Mouse (Mus musculus): Measurements from ENCODE around the gene Gng3.

Gene Gng3

GRCm38 (mm10) chr19:8844371-8845129, 5.6 kb upstream of the Gng3 start:
- 34% methylated on average over 5 of the region's 5 CpGs for WGBS

DNA sequence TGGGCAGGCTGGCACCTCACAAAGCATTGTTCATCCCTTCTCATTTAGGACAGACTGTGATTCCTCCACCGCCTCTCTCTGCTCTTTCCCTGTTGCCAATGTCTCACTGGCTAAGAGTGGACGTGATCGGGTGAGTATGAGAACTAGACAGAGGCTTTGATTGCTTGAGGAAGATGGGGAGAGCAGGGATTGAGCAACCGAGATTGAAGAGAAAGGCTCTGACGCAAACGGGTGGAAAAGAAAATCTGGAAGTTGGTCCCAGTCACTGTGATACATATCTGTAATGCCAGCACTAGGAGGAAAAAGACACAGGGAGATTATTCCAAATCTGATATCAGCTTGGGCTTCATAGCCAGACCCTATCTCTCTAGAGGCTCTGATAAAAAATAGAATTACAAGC, 4.0 kb upstream of the Gng3 start:
- WGBS = 72% methylated on average over 6 of the region's 6 CpGs

- 66% methylated on average over 7 of the region's 7 CpGs for WGBS
Observed at GRCm38 (mm10) chr19:8841012-8841411, 2.0 kb upstream of the Gng3 start.

- 11% methylated on average over 29 of the region's 29 CpGs for WGBS
Observed at GRCm38 (mm10) chr19:8839908-8840791, 1.2 kb upstream of the Gng3 start.

DNA sequence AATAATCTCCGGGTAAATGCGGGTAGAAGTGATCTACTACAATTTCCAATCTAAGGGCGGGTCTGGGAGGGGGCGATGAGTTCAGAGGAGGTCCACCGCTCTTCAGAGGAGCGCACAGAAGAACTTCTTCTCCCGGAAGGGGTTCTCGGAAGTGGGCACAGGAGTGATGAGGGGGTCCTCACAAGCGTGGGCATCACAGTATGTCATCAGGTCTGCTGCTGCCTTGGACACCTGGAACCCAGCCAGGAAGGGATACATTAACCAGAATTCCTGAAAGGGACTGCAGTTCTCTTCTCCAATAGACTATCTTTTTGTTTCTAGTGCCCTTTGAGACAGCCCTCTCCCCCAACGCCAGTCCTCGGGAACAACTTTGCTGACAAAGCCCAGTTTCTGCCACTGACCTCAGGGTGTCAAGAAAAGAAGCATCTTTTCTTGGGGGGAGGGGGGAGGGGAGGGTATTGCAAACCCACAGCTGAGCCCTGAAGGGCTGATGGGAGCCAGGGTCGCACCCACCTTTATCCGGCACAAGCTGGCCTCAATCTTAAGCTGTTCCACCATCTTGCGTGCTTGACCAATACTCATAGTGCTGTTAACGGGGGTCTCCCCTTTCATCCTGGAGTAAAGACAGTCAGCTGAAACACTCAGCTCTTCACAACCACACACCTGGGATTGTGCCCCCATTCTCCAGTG, 808 bp downstream of the Gng3 start:
- 7% methylated on average over 15 of the region's 15 CpGs for WGBS

DNA sequence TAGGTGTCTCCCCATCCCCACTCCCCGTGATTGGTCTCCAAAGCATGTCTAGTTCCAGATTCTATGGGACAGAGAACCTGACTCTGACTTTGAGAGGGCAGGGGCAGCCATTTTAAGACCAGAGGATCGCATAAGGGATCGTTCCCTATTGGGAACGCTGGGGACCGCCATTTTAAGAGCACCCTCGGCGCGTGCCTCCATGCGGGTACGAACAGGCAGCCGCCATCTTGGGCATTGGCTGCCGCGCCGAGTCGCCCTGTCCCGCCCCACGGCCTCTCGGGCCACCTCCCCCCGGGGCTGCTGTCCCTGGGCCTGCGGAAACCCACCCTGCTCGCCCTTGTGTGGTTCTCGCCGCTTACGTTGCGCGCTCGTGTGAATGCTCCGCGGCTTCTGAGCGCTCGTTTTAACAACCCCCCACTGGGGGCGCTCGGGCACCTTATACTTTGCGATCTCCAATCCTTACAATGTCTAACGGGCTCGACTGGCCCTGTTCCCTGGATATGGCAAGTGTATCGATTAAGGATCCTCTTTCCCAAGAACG, 1.7 kb downstream of the Gng3 start, which contains the start of gene Bscl2:
Gene Bscl2, plus strand, starts transcription at position 217 of the 541 bp plus-strand sequence.
- WGBS = under 1% methylated on average over 38 of the region's 38 CpGs

- 93% methylated on average over 10 of the region's 10 CpGs for WGBS
Observed at GRCm38 (mm10) chr19:8836327-8836726, 2.7 kb downstream of the Gng3 start.

DNA sequence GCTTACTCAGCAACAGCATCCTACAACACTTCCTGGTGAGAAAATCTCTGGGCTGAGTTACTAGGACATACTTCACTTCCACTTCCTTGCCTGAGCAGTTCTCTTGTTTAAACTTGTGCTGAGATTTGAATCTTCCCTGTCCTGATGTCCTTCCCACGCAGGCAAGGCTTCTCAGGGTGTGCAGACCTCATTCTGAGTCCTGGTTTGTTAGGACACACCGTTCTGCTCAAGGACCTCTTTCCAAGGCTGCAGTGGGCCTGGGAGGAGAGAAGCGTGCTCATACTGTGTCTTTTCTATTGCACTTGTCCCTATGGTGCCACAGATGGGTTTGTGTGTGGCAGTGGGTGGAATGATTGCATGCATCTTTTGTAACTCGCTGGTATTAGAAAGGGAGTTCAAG, 6.0 kb downstream of the Gng3 start:
- WGBS = 57% methylated on average over 4 of the region's 4 CpGs

DNA sequence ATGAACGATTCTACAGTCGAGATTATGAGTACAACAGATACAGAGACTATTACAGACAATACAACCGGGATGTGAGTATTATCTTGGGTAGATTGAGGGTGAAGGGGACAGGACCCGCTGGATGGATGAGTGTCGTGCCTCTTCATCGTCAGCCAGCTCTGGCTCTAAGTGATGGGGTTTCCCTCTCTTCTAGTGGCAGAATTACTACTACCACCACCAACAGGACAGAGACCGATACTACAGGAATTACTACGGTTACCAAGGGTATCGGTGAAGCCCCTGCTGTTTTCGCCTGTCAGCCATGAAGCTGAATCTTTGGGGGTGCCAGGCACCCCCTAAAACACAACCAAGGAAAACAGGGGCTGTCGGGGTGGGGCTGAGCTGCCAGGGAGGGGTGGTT, 7.7 kb downstream of the Gng3 start:
- 65% methylated on average over 11 of the region's 11 CpGs for WGBS

DNA sequence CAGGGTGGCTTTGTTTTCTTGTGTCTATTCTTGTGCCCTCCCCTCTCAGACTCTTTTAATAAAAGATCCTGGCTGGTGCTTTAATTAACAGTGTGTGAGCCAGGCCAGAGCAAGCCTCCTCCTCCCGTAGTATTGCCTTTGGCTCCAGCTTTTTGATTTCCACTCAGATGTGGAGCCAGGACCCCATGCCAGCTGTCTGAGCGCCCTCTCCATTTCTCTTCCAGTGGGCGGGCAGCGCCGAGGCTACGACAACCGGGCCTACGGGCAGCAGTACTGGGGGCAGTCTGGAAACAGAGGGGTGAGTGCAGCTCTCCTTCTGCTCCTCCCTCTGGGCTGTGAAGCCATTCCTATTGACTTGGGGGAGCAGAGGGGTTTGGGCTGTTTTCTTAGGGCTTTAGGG, 8.3 kb downstream of the Gng3 start:
- WGBS = 28% methylated on average over 8 of the region's 8 CpGs

GRCm38 (mm10) chr19:8829660-8830059, 9.3 kb downstream of the Gng3 start, which contains the start of gene AC129217.1:
Gene AC129217.1, plus strand, starts transcription at chr19:8829773.
- 69% methylated on average over 8 of the region's 8 CpGs for WGBS

- WGBS = 24% methylated on average over 8 of the region's 8 CpGs
Observed at GRCm38 (mm10) chr19:8822696-8823095, 16.3 kb downstream of the Gng3 start.

GRCm38 (mm10) chr19:8821146-8821545, 17.8 kb downstream of the Gng3 start:
- under 1% methylated on average over 7 of the region's 7 CpGs for WGBS

DNA sequence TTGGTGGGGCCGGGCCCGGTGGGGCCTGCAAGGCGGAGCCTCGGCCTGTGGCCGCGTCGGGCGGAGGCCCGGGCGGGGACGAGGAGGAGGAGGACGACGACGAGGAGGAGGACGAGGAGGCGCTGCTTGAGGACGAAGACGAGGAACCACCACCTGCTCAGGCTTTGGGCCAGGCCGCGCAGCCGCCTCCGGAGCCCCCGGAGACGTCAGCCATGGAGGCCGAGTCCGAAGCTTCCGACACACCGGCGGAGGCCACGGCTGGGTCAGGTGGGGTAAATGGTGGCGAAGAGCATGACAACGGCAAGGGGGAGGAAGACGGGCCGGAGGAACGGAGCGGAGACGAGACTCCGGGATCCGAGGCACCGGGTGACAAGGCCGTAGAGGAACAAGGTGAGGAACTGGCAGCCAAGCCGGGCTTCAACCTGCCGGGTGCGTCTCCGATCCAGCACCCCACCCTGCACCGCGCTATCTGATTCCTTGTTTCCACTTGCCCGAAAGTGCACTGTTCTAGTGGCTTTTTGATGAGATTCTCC, 18.5 kb downstream of the Gng3 start:
- WGBS = under 1% methylated on average over 48 of the region's 48 CpGs

DNA sequence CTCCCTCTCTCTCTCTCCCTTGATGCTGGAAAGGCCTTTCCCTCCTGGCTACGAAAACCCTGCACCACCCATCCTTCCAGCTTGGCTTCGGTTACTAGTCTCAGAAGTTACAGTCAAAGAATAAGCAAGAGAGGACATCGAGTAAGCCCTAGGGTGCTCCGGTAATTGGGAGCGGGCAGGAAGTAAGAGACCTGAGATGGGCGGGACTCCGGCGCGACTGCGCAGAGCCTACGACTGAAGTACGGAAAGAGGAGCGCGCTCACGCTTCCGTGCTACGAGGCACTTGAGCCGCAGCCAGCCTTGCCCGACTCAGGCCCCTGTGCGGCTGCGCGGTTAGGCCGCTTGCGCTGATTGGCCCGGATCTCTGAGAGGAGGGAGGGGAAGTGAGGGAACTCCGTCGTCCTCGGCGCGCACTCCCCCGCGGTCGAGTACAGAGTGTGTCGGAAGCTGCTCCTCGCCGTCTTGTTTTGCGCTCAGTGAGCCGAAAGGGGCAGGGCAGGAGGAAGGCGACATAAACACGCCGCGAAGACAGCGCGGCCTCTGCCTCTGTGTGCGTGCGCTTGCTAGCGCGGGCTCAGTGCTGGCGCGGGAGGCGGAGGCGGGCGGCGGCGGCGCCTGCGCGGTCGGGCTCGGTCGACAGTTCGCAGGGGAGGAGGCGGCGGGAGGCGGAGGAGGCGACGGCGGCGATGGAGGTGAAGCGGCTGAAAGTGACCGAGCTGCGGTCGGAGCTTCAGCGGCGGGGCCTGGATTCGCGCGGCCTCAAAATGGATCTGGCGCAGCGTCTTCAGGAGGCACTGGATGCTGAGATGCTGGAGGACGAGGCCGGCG, 19.2 kb downstream of the Gng3 start, which contains the start of gene Hnrnpul2:
Gene Hnrnpul2, plus strand, starts transcription at position 415 of the 828 bp plus-strand sequence.
- WGBS = under 1% methylated on average over 83 of the region's 83 CpGs

GRCm38 (mm10) chr19:8818801-8819595, 20.0 kb downstream of the Gng3 start, which contains the start of gene Ttc9c:
Gene Ttc9c, minus strand, starts transcription at chr19:8819333.
- under 1% methylated on average over 33 of the region's 33 CpGs for WGBS

DNA sequence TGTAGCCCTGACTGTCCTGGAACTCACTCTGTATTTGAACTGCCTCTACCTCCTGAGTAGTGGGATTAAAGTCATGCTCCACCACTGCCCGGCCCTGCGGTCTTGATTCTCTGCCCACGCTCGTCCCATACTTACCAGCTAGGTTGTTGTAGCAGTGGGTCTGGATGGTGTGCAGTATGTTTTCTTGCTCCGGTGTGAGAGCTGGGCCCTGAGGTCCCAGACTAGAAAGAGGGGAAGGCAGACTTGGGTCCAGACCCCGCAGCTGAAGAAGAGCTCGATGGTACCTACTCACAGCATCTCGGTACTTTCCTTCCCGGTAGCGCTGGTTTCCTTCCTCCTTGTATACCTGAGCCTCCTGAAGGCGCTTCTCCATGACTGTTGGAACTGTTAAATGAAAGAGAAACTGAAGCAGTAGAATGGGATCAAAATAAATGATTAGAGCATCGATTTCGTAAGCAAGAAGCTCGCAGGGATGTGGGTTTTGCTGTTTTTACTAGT, 20.6 kb downstream of the Gng3 start:
- WGBS = 13% methylated on average over 14 of the region's 14 CpGs

GRCm38 (mm10) chr19:8817001-8817400, 22.0 kb downstream of the Gng3 start:
- 49% methylated on average over 3 of the region's 3 CpGs for WGBS

GRCm38 (mm10) chr19:8815812-8816211, 23.2 kb downstream of the Gng3 start:
- WGBS = 56% methylated on average over 11 of the region's 11 CpGs

All from cerebral cortex, adult 2 months (tissue).